Mouse (Mus musculus): ENCODE results near the gene Cpsf6. TPM values are rescaled to one million over a fixed set of nuclear protein-coding genes. Genes with fewer than 3 reads are reported as not detected.

The Cpsf6 gene
- polyA plus RNA-seq, 1 experiment from 2014 or later: 235 TPM

- H3K4me3 ChIP-seq (ENCODE audit: low read depth, low read length): peak overlapping the region; percentile 99
- ATAC-seq (ENCODE audit: low FRiP score) (peak; percentile 56), DNase-seq (ENCODE audit: low spot score, missing footprints) (peak; percentile 95)
- peak overlapping the region; percentile 88 for H3K27ac ChIP-seq (ENCODE audit: low read depth, low read length)
- H3K9me3 ChIP-seq (ENCODE audit: control insufficient read depth, low read length): no peaks in the 10 kb centered on the region
- H3K4me1 ChIP-seq (ENCODE audit: control insufficient read depth, insufficient read depth, low read length): peaks cover 11% of the 10 kb centered on the region
- peak overlapping the region; percentile 58 for H3K4me2 ChIP-seq
- under 1% methylated on average over 59 of the region's 74 CpGs for WGBS
- H3K36me3 ChIP-seq (ENCODE audit: control insufficient read depth, insufficient read depth, low read length): no peaks in the 10 kb centered on the region
- H3K9ac ChIP-seq (ENCODE audit: low read length): peak overlapping the region; percentile 100
- H3K27me3 ChIP-seq (ENCODE audit: control insufficient read depth, insufficient read depth, low read length): no peaks in the 10 kb centered on the region
Observed at GRCm38 (mm10) chr10:117375841-117376579, 3.8 kb downstream of the Cpsf6 start.

GRCm38 (mm10) chr10:117375163-117375562, 4.7 kb downstream of the Cpsf6 start:
- Histone ChIP-seq H3K4me1 (ENCODE audit: control insufficient read depth, insufficient read depth, low read length) (peaks cover 11% of the 10 kb centered on the region), H3K9ac (ENCODE audit: low read length) (peak overlapping the region; percentile 100), H3K4me3 (ENCODE audit: low read depth, low read length) (peak overlapping the region; percentile 99), H3K9me3 (ENCODE audit: control insufficient read depth, low read length) (no peaks in the 10 kb centered on the region), H3K4me2 (peak overlapping the region; percentile 58), H3K27me3 (ENCODE audit: control insufficient read depth, insufficient read depth, low read length) (no peaks in the 10 kb centered on the region), H3K27ac (ENCODE audit: low read depth, low read length) (no peak overlapping the region), H3K36me3 (ENCODE audit: control insufficient read depth, insufficient read depth, low read length) (no peaks in the 10 kb centered on the region)
- DNase-seq (ENCODE audit: low spot score, missing footprints) (peak; percentile 88), ATAC-seq (ENCODE audit: low FRiP score) (no peak)
- WGBS: 31% methylated on average over 10 of the region's 10 CpGs

GRCm38 (mm10) chr10:117363106-117363505, 16.7 kb downstream of the Cpsf6 start:
- WGBS: 55% methylated on average over 3 of the region's 3 CpGs
- no peaks in the 10 kb centered on the region for H3K27me3 ChIP-seq (ENCODE audit: control insufficient read depth, insufficient read depth, low read length)
- no peak overlapping the region for H3K4me2 ChIP-seq
- no peaks in the 10 kb centered on the region for H3K4me1 ChIP-seq (ENCODE audit: control insufficient read depth, insufficient read depth, low read length)
- H3K9ac ChIP-seq (ENCODE audit: low read length): no peak overlapping the region
- no peak overlapping the region for H3K4me3 ChIP-seq (ENCODE audit: low read depth, low read length)
- H3K27ac ChIP-seq (ENCODE audit: low read depth, low read length): no peak overlapping the region
- DNase-seq (ENCODE audit: low spot score, missing footprints) (no peak), ATAC-seq (ENCODE audit: low FRiP score) (no peak; the same call in 1 of the 2 replicates)
- H3K36me3 ChIP-seq (ENCODE audit: control insufficient read depth, insufficient read depth, low read length): peaks cover 27% of the 10 kb centered on the region
- H3K9me3 ChIP-seq (ENCODE audit: control insufficient read depth, low read length): no peaks in the 10 kb centered on the region

- Histone ChIP-seq H3K36me3 (ENCODE audit: control insufficient read depth, insufficient read depth, low read length) (peaks cover 26% of the 10 kb centered on the region), H3K4me3 (ENCODE audit: low read depth, low read length) (no peak overlapping the region), H3K4me2 (no peak overlapping the region), H3K9me3 (ENCODE audit: control insufficient read depth, low read length) (no peaks in the 10 kb centered on the region), H3K9ac (ENCODE audit: low read length) (no peak overlapping the region), H3K4me1 (ENCODE audit: control insufficient read depth, insufficient read depth, low read length) (no peaks in the 10 kb centered on the region), H3K27me3 (ENCODE audit: control insufficient read depth, insufficient read depth, low read length) (no peaks in the 10 kb centered on the region), H3K27ac (ENCODE audit: low read depth, low read length) (no peak overlapping the region)
- no peak for ATAC-seq (ENCODE audit: low FRiP score)
- DNase-seq (ENCODE audit: low spot score, missing footprints): no peak
- 89% methylated on average over 11 of the region's 11 CpGs for WGBS
Observed at GRCm38 (mm10) chr10:117358891-117359290, 20.9 kb downstream of the Cpsf6 start.

GRCm38 (mm10) chr10:117343000-117343399, 36.8 kb downstream of the Cpsf6 start:
- Histone ChIP-seq H3K9me3 (ENCODE audit: control insufficient read depth, low read length) (no peaks in the 10 kb centered on the region), H3K27me3 (ENCODE audit: control insufficient read depth, insufficient read depth, low read length) (no peaks in the 10 kb centered on the region), H3K4me1 (ENCODE audit: control insufficient read depth, insufficient read depth, low read length) (no peaks in the 10 kb centered on the region), H3K4me3 (ENCODE audit: low read depth, low read length) (no peak overlapping the region), H3K27ac (ENCODE audit: low read depth, low read length) (no peak overlapping the region), H3K9ac (ENCODE audit: low read length) (no peak overlapping the region), H3K4me2 (no peak overlapping the region), H3K36me3 (ENCODE audit: control insufficient read depth, insufficient read depth, low read length) (no peaks in the 10 kb centered on the region)
- DNase-seq (ENCODE audit: low spot score, missing footprints) (no peak), ATAC-seq (ENCODE audit: low FRiP score) (no peak)
- 93% methylated on average over 4 of the region's 4 CpGs for WGBS

GRCm38 (mm10) chr10:117342406-117342805, 37.4 kb downstream of the Cpsf6 start:
- Histone ChIP-seq H3K4me2 (no peak overlapping the region), H3K27ac (ENCODE audit: low read depth, low read length) (no peak overlapping the region), H3K4me3 (ENCODE audit: low read depth, low read length) (no peak overlapping the region), H3K4me1 (ENCODE audit: control insufficient read depth, insufficient read depth, low read length) (no peaks in the 10 kb centered on the region), H3K9me3 (ENCODE audit: control insufficient read depth, low read length) (no peaks in the 10 kb centered on the region), H3K36me3 (ENCODE audit: control insufficient read depth, insufficient read depth, low read length) (no peaks in the 10 kb centered on the region), H3K27me3 (ENCODE audit: control insufficient read depth, insufficient read depth, low read length) (no peaks in the 10 kb centered on the region), H3K9ac (ENCODE audit: low read length) (no peak overlapping the region)
- DNase-seq (ENCODE audit: low spot score, missing footprints): no peak
- no peak for ATAC-seq (ENCODE audit: low FRiP score)
- WGBS: 84% methylated on average over 2 of the region's 2 CpGs

- no peak for DNase-seq (ENCODE audit: low spot score, missing footprints)
- no peaks in the 10 kb centered on the region for H3K4me1 ChIP-seq (ENCODE audit: control insufficient read depth, insufficient read depth, low read length)
- no peak overlapping the region for H3K4me3 ChIP-seq (ENCODE audit: low read depth, low read length)
- no peaks in the 10 kb centered on the region for H3K36me3 ChIP-seq (ENCODE audit: control insufficient read depth, insufficient read depth, low read length)
- H3K27ac ChIP-seq (ENCODE audit: low read depth, low read length): no peak overlapping the region
- no peak for ATAC-seq (ENCODE audit: low FRiP score)
- no peak overlapping the region for H3K4me2 ChIP-seq
- no peaks in the 10 kb centered on the region for H3K27me3 ChIP-seq (ENCODE audit: control insufficient read depth, insufficient read depth, low read length)
- no peak overlapping the region for H3K9ac ChIP-seq (ENCODE audit: low read length)
- 90% methylated on average over 4 of the region's 4 CpGs for WGBS
- H3K9me3 ChIP-seq (ENCODE audit: control insufficient read depth, low read length): no peaks in the 10 kb centered on the region
Observed at GRCm38 (mm10) chr10:117341029-117341428, 38.8 kb downstream of the Cpsf6 start.

GRCm38 (mm10) chr10:117339241-117339640, 40.6 kb downstream of the Cpsf6 start:
- H3K27me3 ChIP-seq (ENCODE audit: control insufficient read depth, insufficient read depth, low read length): no peaks in the 10 kb centered on the region
- 85% methylated on average over 7 of the region's 7 CpGs for whole genome bisulfite sequencing

GRCm38 (mm10) chr10:117337946-117338345, 41.9 kb downstream of the Cpsf6 start:
- H3K4me1 ChIP-seq (ENCODE audit: control insufficient read depth, insufficient read depth, low read length): no peaks in the 10 kb centered on the region
- no peak for DNase-seq (ENCODE audit: low spot score, missing footprints)
- peak; percentile 51; the same call in 1 of the 2 replicates for ATAC-seq (ENCODE audit: low FRiP score)

More at GRCm38 (mm10) chr10:117339241-117339640, 40.6 kb downstream of the Cpsf6 start:
- H3K4me2 ChIP-seq: no peak overlapping the region
- H3K36me3 ChIP-seq (ENCODE audit: control insufficient read depth, insufficient read depth, low read length): no peaks in the 10 kb centered on the region
- H3K9me3 ChIP-seq (ENCODE audit: control insufficient read depth, low read length): no peaks in the 10 kb centered on the region
- no peak overlapping the region for H3K9ac ChIP-seq (ENCODE audit: low read length)
- H3K27ac ChIP-seq (ENCODE audit: low read depth, low read length): no peak overlapping the region
- H3K4me1 ChIP-seq (ENCODE audit: control insufficient read depth, insufficient read depth, low read length): no peaks in the 10 kb centered on the region
- H3K4me3 ChIP-seq (ENCODE audit: low read depth, low read length): no peak overlapping the region
- DNase-seq (ENCODE audit: low spot score, missing footprints) (no peak), ATAC-seq (ENCODE audit: low FRiP score) (0 out of 2 replicates have a peak, but pooled peaks have one; percentile 22)

More at GRCm38 (mm10) chr10:117337946-117338345, 41.9 kb downstream of the Cpsf6 start:
- H3K9me3 ChIP-seq (ENCODE audit: control insufficient read depth, low read length): no peaks in the 10 kb centered on the region
- no peaks in the 10 kb centered on the region for H3K36me3 ChIP-seq (ENCODE audit: control insufficient read depth, insufficient read depth, low read length)
- no peak overlapping the region for H3K27ac ChIP-seq (ENCODE audit: low read depth, low read length)
- no peak overlapping the region for H3K4me2 ChIP-seq
- H3K4me3 ChIP-seq (ENCODE audit: low read depth, low read length): no peak overlapping the region
- H3K27me3 ChIP-seq (ENCODE audit: control insufficient read depth, insufficient read depth, low read length): no peaks in the 10 kb centered on the region
- no peak overlapping the region for H3K9ac ChIP-seq (ENCODE audit: low read length)

Data from midbrain, embryonic 11.5 days (tissue).